Mouse (Mus musculus): Measurements from ENCODE around the gene Nt5c2. TPM values are rescaled to one million over a fixed set of nuclear protein-coding genes. Genes with fewer than 3 reads are reported as not detected.
A peak's percentile ranks its signal among the peaks of the same experiment; 100 is the strongest.

Gene Nt5c2
- polyA plus RNA-seq (2015; fragmentation: Nextera tagmentation; extraction: Ambion mirVana): 70.4 and 71.5 TPM in 2 replicates

DNA sequence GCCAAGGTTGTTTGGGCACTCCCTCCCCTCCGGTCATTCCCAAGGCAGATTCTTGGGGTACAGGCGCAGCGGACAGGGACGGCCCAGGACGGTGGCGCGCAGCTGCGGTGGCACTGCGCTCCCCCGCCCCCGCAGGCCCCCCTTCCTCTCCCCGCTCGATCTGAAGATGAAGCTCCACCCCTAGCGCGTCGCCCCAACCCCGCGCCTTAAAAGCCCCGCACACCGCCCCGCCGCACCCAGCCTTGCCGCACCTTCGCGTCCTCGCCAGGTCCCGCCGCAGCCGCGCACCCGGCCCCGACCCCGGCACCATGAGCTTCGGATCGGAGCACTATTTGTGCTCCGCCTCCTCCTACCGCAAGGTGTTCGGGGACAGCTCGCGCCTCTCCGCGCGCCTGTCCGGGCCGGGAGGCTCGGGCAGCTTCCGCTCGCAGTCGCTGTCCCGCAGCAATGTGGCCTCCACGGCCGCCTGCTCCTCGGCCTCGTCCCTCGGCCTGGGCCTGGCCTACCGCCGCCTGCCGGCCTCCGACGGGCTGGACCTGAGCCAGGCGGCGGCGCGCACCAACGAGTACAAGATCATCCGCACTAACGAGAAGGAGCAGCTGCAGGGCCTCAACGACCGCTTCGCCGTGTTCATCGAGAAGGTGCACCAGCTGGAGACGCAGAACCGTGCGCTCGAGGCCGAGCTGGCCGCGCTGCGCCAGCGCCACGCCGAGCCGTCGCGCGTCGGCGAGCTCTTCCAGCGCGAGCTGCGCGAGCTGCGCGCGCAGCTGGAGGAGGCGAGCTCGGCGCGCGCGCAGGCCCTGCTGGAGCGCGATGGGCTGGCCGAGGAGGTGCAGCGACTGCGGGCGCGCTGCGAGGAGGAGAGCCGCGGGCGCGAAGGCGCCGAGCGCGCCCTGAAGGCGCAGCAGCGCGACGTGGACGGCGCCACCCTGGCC is at the start of gene Nt5c2, which contains the start of gene Ina:
Gene Nt5c2 (minus strand): TSS at position 707 of the 935 bp plus-strand sequence.
Gene Ina (plus strand): TSS at position 252 of the 935 bp plus-strand sequence.
- Histone ChIP-seq H3K27ac (no peak within 1 kb of the TSS), H3K4me2 (peak within 1 kb of the TSS; percentile 96), H3K27me3 (peaks cover 82% of the 10 kb centered on the region), H3K4me1 (peaks cover 24% of the 10 kb centered on the region), H3K4me3 (peak within 1 kb of the TSS; percentile 51), H3K9me3 (no peaks in the 10 kb centered on the region), H3K9ac (0 out of 2 replicates have a peak within 1 kb of the TSS, but pooled peaks have one; percentile 11), H3K36me3 (no peaks in the 10 kb centered on the region)
- ATAC-seq (ENCODE audit: insufficient number of reproducible peaks, low FRiP score, low TSS enrichment, low read depth): peak; percentile 71
- under 1% methylated on average over 112 of the region's 124 CpGs for WGBS

DNA sequence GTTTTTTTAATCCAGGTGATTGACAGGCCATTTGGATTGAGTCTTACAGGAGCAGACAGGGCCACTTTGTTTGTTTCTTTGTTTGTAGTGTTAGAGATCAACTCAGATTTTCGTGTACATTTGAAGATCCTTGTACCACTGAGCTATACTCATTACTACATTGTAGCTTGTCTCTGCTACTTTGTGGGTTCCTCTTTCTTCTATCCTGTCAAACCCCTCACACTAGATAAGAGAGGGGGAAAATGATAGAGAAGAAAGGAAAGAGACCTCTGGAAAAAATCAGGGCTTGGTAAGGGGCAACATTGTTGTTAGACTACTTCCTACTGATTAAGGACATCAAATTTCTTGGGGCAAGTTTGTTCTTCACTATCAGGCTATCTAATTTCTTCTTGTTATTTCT is 42.7 kb upstream of the Nt5c2 start:
- 63% methylated on average over 1 of the region's 1 CpGs for WGBS
- Histone ChIP-seq H3K4me3 (no peak overlapping the region), H3K9ac (no peak overlapping the region), H3K4me2 (no peak overlapping the region), H3K9me3 (no peaks in the 10 kb centered on the region), H3K36me3 (no peaks in the 10 kb centered on the region), H3K27me3 (no peaks in the 10 kb centered on the region), H3K27ac (no peak overlapping the region), H3K4me1 (no peaks in the 10 kb centered on the region)
- ATAC-seq (ENCODE audit: insufficient number of reproducible peaks, low FRiP score, low TSS enrichment, low read depth): no peak

DNA sequence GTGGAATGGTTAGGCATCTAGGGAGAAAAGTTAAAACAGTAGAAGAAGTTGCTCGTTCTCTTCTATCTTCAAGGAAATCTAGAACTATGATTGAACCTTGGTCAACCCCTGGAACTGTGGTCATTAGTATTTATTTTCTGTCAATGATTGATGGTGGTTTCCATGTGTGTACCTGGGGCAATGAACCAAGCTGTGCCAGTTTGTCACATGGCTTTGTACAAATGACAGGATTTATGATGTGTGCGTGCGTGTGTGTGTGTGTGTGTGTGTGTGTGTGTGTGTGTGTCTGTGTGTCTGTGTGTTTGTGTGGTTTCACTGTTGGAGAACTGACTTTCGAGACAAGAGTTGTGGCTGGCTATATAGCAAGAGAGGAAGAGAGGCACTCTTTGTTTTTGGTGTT is 38.5 kb upstream of the Nt5c2 start:
- Histone ChIP-seq H3K27ac (no peak overlapping the region), H3K4me1 (peaks cover 16% of the 10 kb centered on the region), H3K36me3 (no peaks in the 10 kb centered on the region), H3K4me2 (no peak overlapping the region), H3K27me3 (no peaks in the 10 kb centered on the region), H3K9ac (no peak overlapping the region), H3K4me3 (no peak overlapping the region), H3K9me3 (no peaks in the 10 kb centered on the region)
- no peak for ATAC-seq (ENCODE audit: insufficient number of reproducible peaks, low FRiP score, low TSS enrichment, low read depth)
- 79% methylated on average over 4 of the region's 4 CpGs for WGBS

DNA sequence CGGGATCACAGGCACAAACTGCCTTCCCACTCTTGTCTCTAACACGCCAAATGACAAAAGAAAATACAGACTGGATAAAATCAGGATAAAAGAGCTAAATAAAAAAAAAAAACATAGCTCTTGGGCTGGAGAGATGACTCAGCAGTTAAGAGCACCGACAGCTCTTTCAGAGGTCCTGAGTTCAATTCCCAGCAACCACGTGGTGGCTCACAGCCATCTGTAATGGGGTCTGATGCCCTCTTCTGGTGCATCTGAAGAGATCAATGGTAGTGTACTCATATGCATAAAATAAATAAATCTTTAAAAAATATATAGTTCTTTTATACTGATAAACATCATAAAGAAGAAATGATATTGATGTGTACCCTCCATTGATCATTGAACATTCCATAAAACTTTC is 38.0 kb upstream of the Nt5c2 start:
- Histone ChIP-seq H3K36me3 (no peaks in the 10 kb centered on the region; the same call in 1 of the 2 replicates), H3K4me1 (peaks cover 16% of the 10 kb centered on the region), H3K27me3 (no peaks in the 10 kb centered on the region), H3K4me2 (no peak overlapping the region), H3K27ac (no peak overlapping the region), H3K4me3 (no peak overlapping the region), H3K9me3 (no peaks in the 10 kb centered on the region), H3K9ac (no peak overlapping the region)
- 85% methylated on average over 4 of the region's 4 CpGs for WGBS
- no peak for ATAC-seq (ENCODE audit: insufficient number of reproducible peaks, low FRiP score, low TSS enrichment, low read depth)

DNA sequence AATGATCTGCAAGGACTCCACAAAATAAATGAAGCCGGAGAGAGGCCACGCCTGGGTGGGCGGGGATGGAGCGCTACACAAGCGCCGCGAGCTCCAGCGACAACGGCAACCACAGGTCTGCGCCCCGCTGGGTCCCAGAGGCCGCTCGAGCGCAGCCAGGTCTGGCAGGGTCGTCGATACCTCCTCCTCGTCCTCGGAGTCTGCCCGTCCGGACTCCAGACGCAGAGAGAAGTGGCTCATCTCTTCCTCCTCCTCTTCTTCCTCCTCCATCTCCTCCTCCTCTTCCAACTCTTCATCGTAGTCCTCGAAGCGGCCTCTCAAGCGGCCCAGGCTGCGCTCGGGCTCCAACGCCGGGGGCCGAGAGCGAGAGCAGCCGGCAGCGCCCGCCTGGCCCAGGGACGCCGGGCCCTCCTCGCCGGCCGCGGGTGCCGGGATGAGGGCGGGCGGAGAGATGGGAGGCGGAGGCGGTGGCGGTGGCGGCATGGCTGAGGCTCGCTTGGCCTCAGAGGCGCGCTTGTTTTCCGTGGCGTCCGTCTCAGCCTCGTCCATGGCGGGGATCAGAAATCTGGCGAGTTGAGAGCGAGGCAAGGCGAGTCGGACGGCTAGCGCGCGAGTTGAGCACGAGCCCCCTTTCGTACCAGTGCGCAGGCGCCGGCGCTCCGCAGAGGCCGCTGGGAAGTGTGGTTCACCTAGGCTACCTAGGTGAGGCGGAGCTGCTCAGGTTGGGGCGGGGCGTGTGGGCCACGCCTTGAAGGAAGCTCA is 35.5 kb upstream of the Nt5c2 start, which contains the start of gene Pcgf6:
Gene Pcgf6 (minus strand): TSS at position 636 of the 762 bp plus-strand sequence.
- Histone ChIP-seq H3K4me1 (peaks cover 16% of the 10 kb centered on the region), H3K4me2 (peak within 1 kb of the TSS; percentile 78), H3K27ac (peak within 1 kb of the TSS; percentile 90), H3K36me3 (peaks cover 15% of the 10 kb centered on the region), H3K9ac (peak within 1 kb of the TSS; percentile 83), H3K9me3 (no peaks in the 10 kb centered on the region), H3K4me3 (peak within 1 kb of the TSS; percentile 88), H3K27me3 (no peaks in the 10 kb centered on the region)
- WGBS: under 1% methylated on average over 73 of the region's 75 CpGs
- peak; percentile 87 for ATAC-seq (ENCODE audit: insufficient number of reproducible peaks, low FRiP score, low TSS enrichment, low read depth)

DNA sequence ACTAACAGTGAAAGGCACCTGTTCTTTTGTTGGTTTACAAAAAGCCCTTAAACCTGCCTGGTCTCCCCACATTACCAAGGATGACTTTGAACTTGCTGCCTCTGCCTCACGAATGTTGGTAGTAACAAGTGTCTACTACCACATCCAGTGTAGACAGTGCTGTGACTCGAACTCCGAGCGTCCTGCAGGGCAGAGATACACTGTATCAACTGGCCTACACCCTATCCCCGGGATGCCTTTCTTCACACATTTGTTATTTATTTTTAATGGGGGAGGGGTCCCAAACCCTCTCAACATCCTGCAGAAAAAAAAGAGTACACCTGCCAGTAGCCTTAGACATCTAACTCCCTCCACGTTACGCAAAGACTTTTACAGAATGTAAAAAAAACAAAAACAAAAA is 34.9 kb upstream of the Nt5c2 start:
- H3K36me3 ChIP-seq: peaks cover 19% of the 10 kb centered on the region
- peak overlapping the region; percentile 88 for H3K4me3 ChIP-seq
- H3K27me3 ChIP-seq: no peaks in the 10 kb centered on the region
- no peaks in the 10 kb centered on the region for H3K9me3 ChIP-seq
- peaks cover 16% of the 10 kb centered on the region for H3K4me1 ChIP-seq
- H3K9ac ChIP-seq: peak overlapping the region; percentile 83
- 3% methylated on average over 7 of the region's 7 CpGs for WGBS
- H3K27ac ChIP-seq: no peak overlapping the region
- peak overlapping the region; percentile 78 for H3K4me2 ChIP-seq
- no peak for ATAC-seq (ENCODE audit: insufficient number of reproducible peaks, low FRiP score, low TSS enrichment, low read depth)

DNA sequence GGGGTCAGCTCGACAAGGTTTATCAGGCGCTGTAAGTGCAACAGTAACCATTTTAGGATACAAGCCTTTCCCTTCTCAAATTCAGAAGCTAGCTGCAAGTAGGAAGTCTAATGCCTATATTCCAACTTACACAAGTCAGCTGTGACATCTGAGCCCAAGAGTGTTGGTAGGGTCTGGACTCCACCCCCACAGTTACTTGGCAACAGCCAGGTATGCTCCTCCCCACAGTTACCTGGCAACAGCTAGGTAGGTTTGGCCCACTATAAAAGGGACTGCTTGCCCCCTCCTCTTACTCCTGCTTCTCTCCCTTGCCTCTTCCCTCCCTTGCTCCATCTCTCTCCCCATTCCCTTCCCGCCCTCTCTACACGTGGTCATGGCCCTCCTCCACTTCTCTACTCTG is 34.1 kb upstream of the Nt5c2 start:
- H3K4me1 ChIP-seq: peaks cover 16% of the 10 kb centered on the region
- no peak overlapping the region for H3K9ac ChIP-seq
- no peak overlapping the region for H3K27ac ChIP-seq
- H3K27me3 ChIP-seq: no peaks in the 10 kb centered on the region
- no peak overlapping the region; the same call in 1 of the 2 replicates for H3K4me3 ChIP-seq
- no peak for ATAC-seq (ENCODE audit: insufficient number of reproducible peaks, low FRiP score, low TSS enrichment, low read depth)
- no peaks in the 10 kb centered on the region for H3K9me3 ChIP-seq
- peaks cover 22% of the 10 kb centered on the region for H3K36me3 ChIP-seq
- no peak overlapping the region for H3K4me2 ChIP-seq
- WGBS: 58% methylated on average over 4 of the region's 4 CpGs

DNA sequence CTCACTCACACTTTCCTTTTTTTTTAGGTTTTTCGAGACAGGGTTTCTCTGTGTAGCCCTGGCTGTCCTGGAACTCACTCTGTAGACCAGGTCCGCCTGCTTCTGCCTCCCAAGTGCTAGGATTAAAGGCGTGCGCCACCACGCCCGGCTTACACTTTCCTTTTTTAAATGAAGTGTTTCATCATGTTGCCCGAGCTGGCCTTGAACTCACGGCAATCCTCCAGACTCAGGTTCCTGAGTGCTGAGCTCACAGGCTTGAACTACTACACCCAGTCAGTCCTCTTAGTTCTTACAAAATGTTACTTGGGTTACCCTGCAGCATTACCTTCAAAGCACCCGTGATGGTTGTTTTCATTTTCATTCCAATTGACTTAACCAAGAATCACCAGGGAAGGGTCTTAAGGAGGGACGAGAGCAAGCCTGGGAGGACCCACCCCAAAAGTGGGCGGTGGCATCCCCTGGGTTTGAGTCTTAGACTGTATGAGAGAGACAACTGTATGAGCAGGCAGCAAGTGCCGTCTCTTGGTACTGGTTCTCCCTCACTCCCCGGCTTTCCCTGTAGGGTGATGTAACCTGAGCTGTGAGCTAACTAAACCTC is 32.4 kb upstream of the Nt5c2 start:
- 83% methylated on average over 13 of the region's 13 CpGs for WGBS
- Histone ChIP-seq H3K9me3 (no peaks in the 10 kb centered on the region), H3K9ac (no peak overlapping the region), H3K4me2 (no peak overlapping the region), H3K27ac (no peak overlapping the region), H3K4me1 (peaks cover 16% of the 10 kb centered on the region), H3K4me3 (no peak overlapping the region), H3K36me3 (peaks cover 25% of the 10 kb centered on the region), H3K27me3 (no peaks in the 10 kb centered on the region)
- ATAC-seq (ENCODE audit: insufficient number of reproducible peaks, low FRiP score, low TSS enrichment, low read depth): no peak

DNA sequence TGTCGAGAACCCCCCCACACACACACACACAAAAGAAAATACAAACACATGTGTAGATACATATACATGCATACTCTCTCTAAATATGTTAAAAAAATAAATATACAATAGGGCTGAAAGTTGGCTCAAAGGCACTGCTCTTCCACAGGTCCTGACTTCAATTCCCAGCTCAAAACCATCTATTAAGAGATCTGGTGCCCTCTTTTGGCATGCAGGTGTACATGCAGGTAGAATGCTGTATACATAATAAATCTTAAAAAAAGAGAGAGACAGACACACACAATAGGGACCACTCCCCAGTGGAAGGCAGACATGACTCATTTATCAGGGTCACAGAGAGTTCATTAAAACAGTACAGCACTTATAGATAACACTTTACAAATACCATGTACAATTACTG is 31.4 kb upstream of the Nt5c2 start:
- Histone ChIP-seq H3K4me1 (peaks cover 16% of the 10 kb centered on the region), H3K4me2 (no peak overlapping the region), H3K4me3 (no peak overlapping the region), H3K27me3 (no peaks in the 10 kb centered on the region), H3K27ac (no peak overlapping the region), H3K9ac (no peak overlapping the region), H3K36me3 (peaks cover 28% of the 10 kb centered on the region), H3K9me3 (no peaks in the 10 kb centered on the region)
- ATAC-seq (ENCODE audit: insufficient number of reproducible peaks, low FRiP score, low TSS enrichment, low read depth): no peak
- 100% methylated on average over 1 of the region's 1 CpGs for WGBS

DNA sequence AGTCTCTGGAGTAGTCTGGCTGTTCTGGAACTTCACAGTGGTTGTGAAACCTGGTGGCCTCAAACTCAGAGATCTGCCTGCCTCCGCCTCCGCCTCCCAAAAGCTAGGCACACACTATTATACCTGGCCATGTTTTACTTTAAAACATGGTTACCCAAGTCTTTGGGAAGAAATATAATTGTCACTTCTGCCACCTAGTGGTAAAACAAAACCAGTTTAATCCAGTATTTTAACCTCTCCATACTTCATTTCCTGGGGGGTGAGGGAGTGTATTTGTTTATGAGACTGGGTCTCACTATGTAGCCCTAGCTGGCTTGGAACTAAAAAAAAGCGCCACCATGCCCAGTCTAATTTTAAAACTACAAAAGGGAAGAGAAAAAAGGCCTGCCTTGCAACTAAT is 28.7 kb upstream of the Nt5c2 start:
- H3K4me3 ChIP-seq: no peak overlapping the region
- H3K36me3 ChIP-seq: peaks cover 45% of the 10 kb centered on the region
- no peak for ATAC-seq (ENCODE audit: insufficient number of reproducible peaks, low FRiP score, low TSS enrichment, low read depth)
- H3K9me3 ChIP-seq: no peaks in the 10 kb centered on the region
- H3K9ac ChIP-seq: no peak overlapping the region
- H3K4me1 ChIP-seq: no peaks in the 10 kb centered on the region
- no peak overlapping the region for H3K27ac ChIP-seq
- 89% methylated on average over 3 of the region's 3 CpGs for WGBS
- no peak overlapping the region for H3K4me2 ChIP-seq
- H3K27me3 ChIP-seq: no peaks in the 10 kb centered on the region

DNA sequence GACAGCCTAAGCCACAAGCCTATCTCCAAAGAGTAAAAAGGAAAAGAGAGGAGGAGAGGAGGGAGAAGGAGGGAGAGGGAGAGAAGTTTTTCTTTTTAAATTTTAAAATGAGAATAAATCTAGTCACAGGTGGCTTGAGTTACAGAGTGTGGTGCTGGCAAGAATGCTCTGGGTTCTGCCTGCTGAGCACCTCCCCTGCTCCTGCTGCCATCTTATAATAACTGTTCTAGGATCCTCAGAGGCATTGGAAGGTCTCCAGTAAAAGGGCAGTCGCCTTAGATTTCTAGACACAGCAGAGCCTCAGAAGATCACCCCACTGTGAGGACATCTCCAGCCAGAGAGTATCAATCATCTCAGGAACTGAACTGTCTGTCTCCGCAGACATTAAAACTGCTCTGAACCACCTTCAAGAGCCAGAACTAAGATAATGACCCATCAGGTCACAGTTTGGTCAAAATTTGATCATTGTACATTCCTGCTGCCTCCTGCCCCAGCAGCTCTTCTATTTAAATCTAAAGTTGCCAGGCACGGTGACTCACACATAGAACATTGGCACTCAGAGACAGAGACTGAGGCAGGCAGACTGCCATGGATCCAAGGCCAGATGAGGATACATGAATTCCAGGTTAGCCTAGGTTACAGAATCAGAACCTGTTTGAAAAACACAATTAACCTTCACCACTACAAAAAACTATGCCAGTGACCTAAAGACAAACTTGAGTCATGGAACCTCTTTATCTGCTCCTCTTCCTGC is 25.9 kb upstream of the Nt5c2 start:
- ATAC-seq (ENCODE audit: insufficient number of reproducible peaks, low FRiP score, low TSS enrichment, low read depth): no peak
- Histone ChIP-seq H3K27ac (no peak overlapping the region), H3K27me3 (no peaks in the 10 kb centered on the region), H3K4me3 (no peak overlapping the region), H3K9me3 (no peaks in the 10 kb centered on the region), H3K9ac (no peak overlapping the region), H3K4me2 (no peak overlapping the region), H3K4me1 (no peaks in the 10 kb centered on the region), H3K36me3 (peaks cover 47% of the 10 kb centered on the region)
- WGBS: 85% methylated on average over 3 of the region's 3 CpGs

All from limb, embryonic 15.5 days (tissue).